Mouse (Mus musculus): ENCODE data around the gene Nkx2-2. TPM values are rescaled to one million over a fixed set of nuclear protein-coding genes. Genes with fewer than 3 reads are reported as not detected.
"Not testable (repeated sequence)": the region's sequence is repeated elsewhere in the genome, so short reads cannot be mapped to it uniquely, and the experiment has no call there.

Gene Nkx2-2
- polyA plus RNA-seq, 1 experiment from 2014 or later, result 1.2 TPM

- WGBS, result 9% methylated on average over 10 of the region's 10 CpGs
- peak; percentile 86 for DNase-seq (ENCODE audit: low spot score)
- Histone ChIP-seq H3K27me3 (replicated peaks; ENCODE audit: low read depth, poor library complexity, severe bottlenecking) (peaks cover 92% of the 10 kb centered on the region), H3K36me3 (replicated peaks) (no peaks in the 10 kb centered on the region), H3K4me1 (peaks cover 15% of the 10 kb centered on the region), H3K9me3 (no peaks in the 10 kb centered on the region), H3K4me3 (peak overlapping the region; percentile 49), H3K27ac (replicated peaks) (no peak overlapping the region)
Observed at GRCm38 (mm10) chr2:147177672-147178071, 16.4 kb downstream of the Nkx2-2 start.

GRCm38 (mm10) chr2:147175296-147175695 is 18.7 kb downstream of the Nkx2-2 start:
- H3K27ac ChIP-seq (replicated peaks), result no peak overlapping the region
- H3K27me3 ChIP-seq (replicated peaks; ENCODE audit: low read depth, poor library complexity, severe bottlenecking), result peaks cover 69% of the 10 kb centered on the region
- WGBS, result 83% methylated on average over 11 of the region's 11 CpGs
- no peak for DNase-seq (ENCODE audit: low spot score)
- no peak overlapping the region for H3K4me3 ChIP-seq
- peaks cover 8% of the 10 kb centered on the region; the same call in 1 of the 2 replicates for H3K4me1 ChIP-seq
- H3K36me3 ChIP-seq (replicated peaks), result no peaks in the 10 kb centered on the region
- no peaks in the 10 kb centered on the region for H3K9me3 ChIP-seq

GRCm38 (mm10) chr2:147173751-147174150 is 20.3 kb downstream of the Nkx2-2 start:
- Histone ChIP-seq H3K4me1 (peaks cover 8% of the 10 kb centered on the region; the same call in 1 of the 2 replicates), H3K27me3 (replicated peaks; ENCODE audit: low read depth, poor library complexity, severe bottlenecking) (peaks cover 53% of the 10 kb centered on the region), H3K36me3 (replicated peaks) (no peaks in the 10 kb centered on the region), H3K27ac (replicated peaks) (no peak overlapping the region), H3K4me3 (no peak overlapping the region), H3K9me3 (no peaks in the 10 kb centered on the region)
- DNase-seq (ENCODE audit: low spot score), result no peak

GRCm38 (mm10) chr2:147170538-147170937 is 23.5 kb downstream of the Nkx2-2 start:
- H3K27me3 ChIP-seq (replicated peaks; ENCODE audit: low read depth, poor library complexity, severe bottlenecking), result peaks cover 23% of the 10 kb centered on the region
- H3K36me3 ChIP-seq (replicated peaks); H3K4me1 ChIP-seq; H3K27ac ChIP-seq (replicated peaks); H3K4me3 ChIP-seq; DNase-seq (ENCODE audit: low spot score); H3K9me3 ChIP-seq: not testable (repeated sequence)
- WGBS, result 85% methylated on average over 9 of the region's 9 CpGs

GRCm38 (mm10) chr2:147165863-147166262 is 28.2 kb downstream of the Nkx2-2 start:
- DNase-seq (ENCODE audit: low spot score), result no peak
- H3K27ac ChIP-seq (replicated peaks), result no peak overlapping the region

GRCm38 (mm10) chr2:147165376-147165775 is 28.7 kb downstream of the Nkx2-2 start:
- H3K27ac ChIP-seq (replicated peaks), result no peak overlapping the region
- H3K4me3 ChIP-seq, result no peak overlapping the region
- H3K27me3 ChIP-seq (replicated peaks; ENCODE audit: low read depth, poor library complexity, severe bottlenecking), result no peaks in the 10 kb centered on the region
- no peaks in the 10 kb centered on the region for H3K4me1 ChIP-seq
- H3K36me3 ChIP-seq (replicated peaks), result no peaks in the 10 kb centered on the region
- no peaks in the 10 kb centered on the region for H3K9me3 ChIP-seq
- 82% methylated on average over 3 of the region's 3 CpGs for WGBS
- DNase-seq (ENCODE audit: low spot score), result no peak

More at GRCm38 (mm10) chr2:147165863-147166262, 28.2 kb downstream of the Nkx2-2 start:
- H3K36me3 ChIP-seq (replicated peaks), result no peaks in the 10 kb centered on the region
- H3K9me3 ChIP-seq, result no peaks in the 10 kb centered on the region
- no peak overlapping the region for H3K4me3 ChIP-seq
- H3K4me1 ChIP-seq, result no peaks in the 10 kb centered on the region
- 86% methylated on average over 1 of the region's 1 CpGs for WGBS
- H3K27me3 ChIP-seq (replicated peaks; ENCODE audit: low read depth, poor library complexity, severe bottlenecking), result no peaks in the 10 kb centered on the region

GRCm38 (mm10) chr2:147152543-147152942 is 41.5 kb downstream of the Nkx2-2 start:
- Histone ChIP-seq H3K4me1 (no peaks in the 10 kb centered on the region), H3K27ac (replicated peaks) (no peak overlapping the region), H3K27me3 (replicated peaks; ENCODE audit: low read depth, poor library complexity, severe bottlenecking) (no peaks in the 10 kb centered on the region), H3K36me3 (replicated peaks) (no peaks in the 10 kb centered on the region), H3K9me3 (no peaks in the 10 kb centered on the region), H3K4me3 (no peak overlapping the region)
- 71% methylated on average over 2 of the region's 2 CpGs for WGBS
- DNase-seq (ENCODE audit: low spot score), result no peak

Other genes starting within 250 kb of the Nkx2-2 start
- gene Xrn2, start 181.2 kb downstream of the Nkx2-2 start, polyA plus RNA-seq (2016; fragmentation: Nextera tagmentation; extraction: Ambion mirVana), result 89.4 and 89.7 TPM in 2 replicates
- gene Nkx2-4, start 108.8 kb downstream of the Nkx2-2 start, polyA plus RNA-seq (2016; fragmentation: Nextera tagmentation; extraction: Ambion mirVana), result 0.25 and 0.41 TPM in 2 replicates
- gene Pax1, start 167.7 kb upstream of the Nkx2-2 start, polyA plus RNA-seq (2016; fragmentation: Nextera tagmentation; extraction: Ambion mirVana), result 0.93 and 2.3 TPM in 2 replicates

Data from embryonic facial prominence, embryonic 10.5 days (tissue).